Mouse (Mus musculus) hindbrain, embryonic 16.5 days (tissue): ENCODE data around the gene Fam19a5. TPM values are rescaled to one million over a fixed set of nuclear protein-coding genes. Genes with fewer than 3 reads are reported as not detected.

Experiments used
- ATAC-seq: fragments of 200-750 bp; cut with Nextera tagmentation; 2 replicates; pipeline ENCODE4 v1.8.0; 2017; ENCODE audit warnings: moderate TSS enrichment, moderate library complexity
- H3K27ac ChIP-seq: fragments of 300-500 bp; sonication (generic); 2 replicates; pipeline ENCODE4 v1.5.1; 2014; ENCODE audit warnings: low read depth, mild to moderate bottlenecking, control low read depth, low read length, moderate library complexity
- H3K27me3 ChIP-seq: fragments of 300-500 bp; sonication (generic); replicated peaks from 2 replicates; pipeline ENCODE4 v1.6.1; 2014; ENCODE audit warnings: low read length; ENCODE audit not compliant: control insufficient read depth, insufficient read depth
- H3K36me3 ChIP-seq: fragments of 300-500 bp; sonication (generic); 2 replicates; pipeline ENCODE4 v1.6.1; 2014; ENCODE audit warnings: mild to moderate bottlenecking, low read length, moderate library complexity, mixed read lengths; ENCODE audit not compliant: control insufficient read depth, insufficient read depth
- H3K4me1 ChIP-seq: fragments of 300-500 bp; sonication (generic); 2 replicates; pipeline ENCODE4 v1.6.1; 2014; ENCODE audit warnings: low read depth, low read length; ENCODE audit not compliant: control insufficient read depth, insufficient read depth
- H3K4me2 ChIP-seq: fragments of 300-500 bp; sonication (generic); 2 replicates; pipeline ENCODE4 v1.6.1; 2014; ENCODE audit warnings: mild to moderate bottlenecking, low read length, control low read depth, moderate library complexity
- H3K4me3 ChIP-seq: fragments of 300-500 bp; sonication (generic); 2 replicates; pipeline ENCODE4 v1.5.1; 2014; ENCODE audit warnings: mild to moderate bottlenecking, low read length, control low read depth, moderate library complexity
- H3K9ac ChIP-seq: fragments of 300-500 bp; sonication (generic); 2 replicates; pipeline ENCODE4 v1.6.1; 2014; ENCODE audit warnings: low read depth, mild to moderate bottlenecking, control low read depth, low read length, moderate library complexity
- H3K9me3 ChIP-seq: fragments of 300-500 bp; sonication (generic); 2 replicates; pipeline ENCODE4 v1.6.1; 2014; ENCODE audit warnings: mild to moderate bottlenecking, low read length, moderate library complexity; ENCODE audit not compliant: control insufficient read depth
- WGBS: fragments of 180-500 bp; shearing (Covaris S2); extraction: QIAGEN DNeasy Blood & Tissue Kit; methylation state at CpG from one replicate; pipeline ENCODE4 v1.1.7; 2014; 5-methylcytosine and 5-hydroxymethylcytosine counted together
- polyA plus RNA-seq: library from polyadenylated mRNA; unstranded; fragments of >200 nt; fragmentation: Nextera tagmentation; extraction: Ambion mirVana; gene quantifications from 2 replicates; pipeline ENCODE4 v1.2.1, GENCODE M21; 2015

The Fam19a5 gene
- polyA plus RNA-seq, 1 experiment from 2014 or later: 28.3 TPM

DNA sequence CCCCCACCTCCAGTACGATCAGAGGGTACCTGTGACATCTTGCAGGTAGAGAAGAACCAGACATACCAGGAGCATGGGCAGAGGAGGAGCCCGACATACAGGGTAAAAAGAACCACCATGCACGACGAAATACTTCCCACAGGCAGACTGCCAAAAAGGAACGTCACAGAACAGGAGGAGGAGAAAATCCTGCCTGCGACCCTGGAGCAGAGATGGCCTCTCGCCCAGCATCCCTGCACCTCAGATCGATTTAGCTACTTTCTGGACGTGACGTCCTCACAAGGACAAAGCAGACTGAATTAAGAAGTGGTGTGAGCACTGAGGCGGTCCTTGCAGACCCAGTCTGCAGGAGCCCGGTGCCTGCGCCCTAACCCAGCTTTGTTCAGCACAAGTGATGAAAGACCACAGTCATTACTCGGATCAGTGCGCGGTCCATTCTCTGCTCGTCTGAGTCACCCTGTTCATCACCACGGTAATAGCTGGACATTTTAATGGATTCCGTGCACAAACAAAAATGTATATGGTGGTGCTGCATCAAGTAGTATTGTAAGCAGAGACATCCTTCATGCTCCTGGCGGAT lies 182.6 kb downstream of the Fam19a5 start:
- Histone ChIP-seq H3K27me3 (no peaks in the 10 kb centered on the region), H3K4me1 (peaks cover 5% of the 10 kb centered on the region), H3K9ac (no peak overlapping the region), H3K4me3 (no peak overlapping the region), H3K27ac (peak overlapping the region; percentile 57; the same call in 1 of the 2 replicates), H3K4me2 (0 out of 2 replicates have a peak overlapping the region, but pooled peaks have one; percentile 0), H3K36me3 (no peaks in the 10 kb centered on the region), H3K9me3 (no peaks in the 10 kb centered on the region)
- peak; percentile 40 for ATAC-seq
- WGBS: 37% methylated on average over 20 of the region's 20 CpGs

DNA sequence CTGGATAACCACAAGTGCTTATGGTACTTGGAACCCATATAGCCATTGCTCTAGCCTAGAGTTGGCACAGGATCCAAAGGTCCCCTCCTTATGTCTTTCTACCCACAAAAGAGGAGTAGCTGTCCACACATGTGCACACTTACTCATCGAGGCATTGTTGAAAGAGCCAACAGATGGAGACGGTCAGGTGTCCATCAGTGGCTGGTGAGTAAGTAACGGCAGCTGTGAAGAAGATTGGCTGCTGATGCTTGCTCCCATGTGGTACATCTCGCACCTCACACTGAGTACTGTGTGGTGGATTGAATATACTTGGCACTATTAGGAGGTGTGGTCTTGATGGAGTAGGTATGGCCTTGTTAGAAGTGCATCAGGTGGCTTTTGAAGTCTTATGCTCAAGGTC lies 192.2 kb downstream of the Fam19a5 start:
- no peak for ATAC-seq
- H3K9ac ChIP-seq: no peak overlapping the region
- no peak overlapping the region for H3K27ac ChIP-seq
- H3K4me2 ChIP-seq: no peak overlapping the region
- no peak overlapping the region for H3K4me3 ChIP-seq
- no peaks in the 10 kb centered on the region for H3K9me3 ChIP-seq
- no peaks in the 10 kb centered on the region for H3K36me3 ChIP-seq
- 95% methylated on average over 4 of the region's 4 CpGs for WGBS
- no peaks in the 10 kb centered on the region for H3K4me1 ChIP-seq
- no peaks in the 10 kb centered on the region for H3K27me3 ChIP-seq

DNA sequence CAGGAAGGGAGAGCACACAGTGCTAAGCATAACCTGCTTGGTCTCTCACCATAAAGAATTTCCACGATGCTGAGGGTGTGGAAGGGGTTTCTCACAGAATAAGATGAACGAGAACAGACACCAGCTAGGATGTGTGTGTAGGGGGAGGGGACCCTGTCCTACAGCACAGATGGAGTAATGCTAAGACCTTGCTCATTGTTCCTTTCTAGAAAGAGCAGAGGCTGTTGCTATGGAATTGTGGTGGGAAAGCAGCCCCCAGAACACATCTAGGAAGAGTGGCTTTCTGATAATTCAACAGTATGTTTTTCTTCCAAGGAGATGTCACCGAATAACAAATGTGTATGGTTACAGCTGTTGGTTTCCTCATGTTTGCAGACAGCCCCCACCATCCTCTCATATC lies 211.4 kb downstream of the Fam19a5 start:
- no peak overlapping the region for H3K4me2 ChIP-seq
- H3K4me3 ChIP-seq: no peak overlapping the region
- H3K4me1 ChIP-seq: no peaks in the 10 kb centered on the region
- no peaks in the 10 kb centered on the region for H3K9me3 ChIP-seq
- ATAC-seq: peak; percentile 20; the same call in 1 of the 2 replicates
- 0 out of 2 replicates have a peak, but pooled peaks cover 8% of the 10 kb centered on the region for H3K36me3 ChIP-seq
- 71% methylated on average over 3 of the region's 3 CpGs for WGBS
- no peak overlapping the region for H3K9ac ChIP-seq
- no peaks in the 10 kb centered on the region for H3K27me3 ChIP-seq
- H3K27ac ChIP-seq: no peak overlapping the region

- H3K4me1 ChIP-seq: no peaks in the 10 kb centered on the region
- no peaks in the 10 kb centered on the region for H3K36me3 ChIP-seq
- no peak for ATAC-seq
- WGBS: 94% methylated on average over 3 of the region's 3 CpGs
- no peak overlapping the region for H3K4me3 ChIP-seq
- no peak overlapping the region for H3K27ac ChIP-seq
- H3K27me3 ChIP-seq: no peaks in the 10 kb centered on the region
- H3K9ac ChIP-seq: no peak overlapping the region
- H3K9me3 ChIP-seq: peaks cover 3% of the 10 kb centered on the region; the same call in 1 of the 2 replicates
- H3K4me2 ChIP-seq: no peak overlapping the region
These were observed 221.8 kb downstream of the Fam19a5 start for GRCm38 (mm10) chr15:87765876-87766275.

DNA sequence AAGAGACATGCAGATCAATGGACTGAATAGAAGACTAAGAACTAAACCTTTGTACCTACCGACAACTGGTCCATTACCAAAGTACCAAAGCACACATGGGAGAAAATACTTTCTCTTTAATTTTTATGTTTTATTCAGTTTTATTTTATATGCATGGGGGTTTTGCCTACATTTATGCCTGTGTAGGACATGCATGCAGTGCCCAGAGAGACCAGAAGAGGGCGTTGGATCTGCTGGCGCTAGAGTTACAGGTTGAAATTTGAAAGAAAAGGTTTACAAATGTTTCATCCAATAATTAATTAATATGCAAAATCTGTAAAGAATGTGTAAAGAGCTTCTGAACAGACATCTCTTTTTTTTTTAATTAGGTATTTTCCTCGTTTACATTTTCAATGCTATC lies 229.9 kb downstream of the Fam19a5 start:
- Histone ChIP-seq H3K4me1 (no peaks in the 10 kb centered on the region), H3K36me3 (no peaks in the 10 kb centered on the region), H3K4me2 (no peak overlapping the region), H3K4me3 (no peak overlapping the region), H3K27me3 (no peaks in the 10 kb centered on the region), H3K9me3 (no peaks in the 10 kb centered on the region), H3K27ac (no peak overlapping the region), H3K9ac (no peak overlapping the region)
- WGBS: 65% methylated on average over 4 of the region's 4 CpGs
- no peak for ATAC-seq

- H3K4me1 ChIP-seq: no peaks in the 10 kb centered on the region
- H3K27ac ChIP-seq: no peak overlapping the region
- H3K36me3 ChIP-seq: no peaks in the 10 kb centered on the region
- H3K27me3 ChIP-seq: no peaks in the 10 kb centered on the region
- WGBS: 78% methylated on average over 2 of the region's 2 CpGs
- H3K4me2 ChIP-seq: no peak overlapping the region
- no peak for ATAC-seq
- no peak overlapping the region for H3K4me3 ChIP-seq
- no peak overlapping the region for H3K9ac ChIP-seq
- no peaks in the 10 kb centered on the region for H3K9me3 ChIP-seq
These were observed 239.2 kb downstream of the Fam19a5 start for GRCm38 (mm10) chr15:87783331-87783730.

DNA sequence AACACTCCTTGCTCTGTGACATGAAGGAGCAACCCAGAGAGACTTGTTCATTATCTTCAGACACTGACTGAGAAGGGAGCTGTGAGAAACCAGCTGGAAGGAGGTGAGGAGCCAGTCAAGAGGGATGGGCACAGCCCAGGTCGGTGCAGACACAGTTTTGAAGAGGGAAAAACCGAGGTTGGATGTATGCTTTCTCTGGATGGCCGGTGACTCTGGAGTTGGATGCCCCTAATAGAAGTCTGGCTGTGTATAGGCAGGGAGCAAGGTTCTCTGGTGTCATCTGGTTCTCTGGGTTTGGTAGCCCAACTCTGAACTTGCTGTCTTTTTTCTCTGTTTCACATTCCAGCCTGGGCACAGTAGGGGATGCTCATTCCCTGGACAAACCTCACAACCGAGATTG lies 245.6 kb downstream of the Fam19a5 start:
- ATAC-seq: no peak
- Histone ChIP-seq H3K9ac (no peak overlapping the region), H3K27me3 (no peaks in the 10 kb centered on the region), H3K4me3 (no peak overlapping the region), H3K9me3 (no peaks in the 10 kb centered on the region), H3K27ac (no peak overlapping the region), H3K36me3 (no peaks in the 10 kb centered on the region), H3K4me1 (no peaks in the 10 kb centered on the region), H3K4me2 (no peak overlapping the region)
- 79% methylated on average over 4 of the region's 4 CpGs for WGBS

DNA sequence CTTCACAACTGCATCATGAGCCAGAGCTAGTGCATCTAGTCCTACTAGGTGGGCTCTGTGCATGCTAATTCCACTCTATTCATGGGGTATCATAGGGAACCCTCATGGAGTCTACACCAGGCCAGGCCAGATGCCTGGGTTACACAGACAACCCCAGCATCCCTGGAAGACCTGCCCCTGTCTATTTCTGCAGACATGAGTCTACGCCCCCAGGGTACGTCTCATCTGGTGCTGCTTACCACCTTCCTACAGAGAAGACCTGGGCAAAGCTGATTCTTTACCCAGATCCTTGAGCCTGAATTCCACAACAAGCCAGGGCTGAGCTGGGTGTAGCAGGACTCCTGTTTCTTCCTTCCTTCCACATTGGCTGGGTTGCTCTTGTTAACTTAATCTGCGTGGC lies 249.6 kb downstream of the Fam19a5 start:
- Histone ChIP-seq H3K9me3 (no peaks in the 10 kb centered on the region), H3K4me1 (no peaks in the 10 kb centered on the region; the same call in 1 of the 2 replicates), H3K27ac (no peak overlapping the region), H3K4me2 (no peak overlapping the region), H3K27me3 (no peaks in the 10 kb centered on the region), H3K36me3 (no peaks in the 10 kb centered on the region), H3K9ac (no peak overlapping the region), H3K4me3 (no peak overlapping the region)
- WGBS: 88% methylated on average over 3 of the region's 3 CpGs
- no peak for ATAC-seq

DNA sequence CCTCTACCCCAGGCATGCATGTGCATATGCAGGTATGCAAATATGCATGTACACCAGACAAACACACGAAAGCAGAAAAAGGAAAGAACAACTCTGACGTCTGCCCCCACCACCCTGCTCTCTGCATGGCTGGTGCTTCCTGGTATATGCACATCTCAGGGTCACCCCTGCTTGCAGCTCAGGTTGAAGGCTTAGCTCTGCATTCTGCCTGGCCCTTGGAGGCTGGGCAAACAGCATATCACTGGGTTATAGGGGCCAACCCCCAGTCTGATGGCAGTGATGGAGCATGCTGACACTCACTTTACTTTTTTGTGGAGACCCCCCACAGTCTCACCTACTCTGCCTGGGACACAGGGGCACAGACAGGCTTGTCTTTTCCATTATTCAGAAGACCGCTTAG lies 252.5 kb downstream of the Fam19a5 start:
- Histone ChIP-seq H3K4me3 (no peak overlapping the region), H3K9ac (no peak overlapping the region), H3K27ac (no peak overlapping the region), H3K36me3 (no peaks in the 10 kb centered on the region), H3K4me2 (no peak overlapping the region), H3K9me3 (no peaks in the 10 kb centered on the region), H3K4me1 (no peaks in the 10 kb centered on the region; the same call in 1 of the 2 replicates), H3K27me3 (no peaks in the 10 kb centered on the region)
- no peak for ATAC-seq
- 81% methylated on average over 3 of the region's 3 CpGs for WGBS
